Mouse (Mus musculus): ENCODE results near the gene Cacna1d. TPM values are rescaled to one million over a fixed set of nuclear protein-coding genes. Genes with fewer than 3 reads are reported as not detected.
A peak's percentile ranks its signal among the peaks of the same experiment; 100 is the strongest.

The Cacna1d gene
- polyA plus RNA-seq, 1 experiment from 2014 or later = 1.5 TPM

GRCm38 (mm10) chr14:30343740-30344139, 147.5 kb downstream of the Cacna1d start:
- H3K9me3 ChIP-seq (ENCODE audit: control insufficient read depth) = no peaks in the 10 kb centered on the region
- no peak for ATAC-seq
- H3K27me3 ChIP-seq (replicated peaks; ENCODE audit: control insufficient read depth, insufficient read depth, low read length) = no peaks in the 10 kb centered on the region
- no peak overlapping the region for H3K27ac ChIP-seq (ENCODE audit: low read depth, low read length)
- H3K4me2 ChIP-seq (replicated peaks; ENCODE audit: low read depth) = no peak overlapping the region
- no peak for TF ChIP-seq CTCF (IDR thresholded peaks at IDR 0.05; ENCODE audit: low read depth)
- H3K4me1 ChIP-seq (replicated peaks; ENCODE audit: control insufficient read depth, insufficient read depth, low read length) = no peaks in the 10 kb centered on the region
- no peak overlapping the region for H3K9ac ChIP-seq (ENCODE audit: low read depth, low read length)
- WGBS = 91% methylated on average over 7 of the region's 7 CpGs
- H3K36me3 ChIP-seq (ENCODE audit: control insufficient read depth, insufficient read depth) = no peaks in the 10 kb centered on the region
- no peak overlapping the region for H3K4me3 ChIP-seq (ENCODE audit: low read depth, low read length)

GRCm38 (mm10) chr14:30341825-30342590, 149.2 kb downstream of the Cacna1d start:
- no peak for TF ChIP-seq CTCF (IDR thresholded peaks at IDR 0.05; ENCODE audit: low read depth)
- H3K9me3 ChIP-seq (ENCODE audit: control insufficient read depth) = no peaks in the 10 kb centered on the region
- no peak for ATAC-seq
- H3K27ac ChIP-seq (ENCODE audit: low read depth, low read length) = no peak overlapping the region
- H3K4me1 ChIP-seq (replicated peaks; ENCODE audit: control insufficient read depth, insufficient read depth, low read length) = no peaks in the 10 kb centered on the region
- WGBS = 65% methylated on average over 12 of the region's 12 CpGs
- peak overlapping the region; percentile 38 for H3K4me2 ChIP-seq (replicated peaks; ENCODE audit: low read depth)
- no peaks in the 10 kb centered on the region for H3K27me3 ChIP-seq (replicated peaks; ENCODE audit: control insufficient read depth, insufficient read depth, low read length)
- H3K9ac ChIP-seq (ENCODE audit: low read depth, low read length) = no peak overlapping the region
- H3K36me3 ChIP-seq (ENCODE audit: control insufficient read depth, insufficient read depth) = no peaks in the 10 kb centered on the region
- no peak overlapping the region for H3K4me3 ChIP-seq (ENCODE audit: low read depth, low read length)

GRCm38 (mm10) chr14:30340140-30340539, 151.1 kb downstream of the Cacna1d start:
- H3K9ac ChIP-seq (ENCODE audit: low read depth, low read length) = no peak overlapping the region
- ATAC-seq = no peak
- no peak overlapping the region for H3K4me3 ChIP-seq (ENCODE audit: low read depth, low read length)
- H3K36me3 ChIP-seq (ENCODE audit: control insufficient read depth, insufficient read depth) = no peaks in the 10 kb centered on the region
- no peaks in the 10 kb centered on the region for H3K9me3 ChIP-seq (ENCODE audit: control insufficient read depth)
- 78% methylated on average over 3 of the region's 3 CpGs for WGBS
- TF ChIP-seq CTCF (IDR thresholded peaks at IDR 0.05; ENCODE audit: low read depth) = no peak
- H3K4me2 ChIP-seq (replicated peaks; ENCODE audit: low read depth) = no peak overlapping the region
- H3K27ac ChIP-seq (ENCODE audit: low read depth, low read length) = no peak overlapping the region
- no peaks in the 10 kb centered on the region for H3K27me3 ChIP-seq (replicated peaks; ENCODE audit: control insufficient read depth, insufficient read depth, low read length)
- no peaks in the 10 kb centered on the region for H3K4me1 ChIP-seq (replicated peaks; ENCODE audit: control insufficient read depth, insufficient read depth, low read length)

- Histone ChIP-seq H3K4me1 (replicated peaks; ENCODE audit: control insufficient read depth, insufficient read depth, low read length) (no peaks in the 10 kb centered on the region), H3K36me3 (ENCODE audit: control insufficient read depth, insufficient read depth) (no peaks in the 10 kb centered on the region), H3K4me3 (ENCODE audit: low read depth, low read length) (no peak overlapping the region), H3K27me3 (replicated peaks; ENCODE audit: control insufficient read depth, insufficient read depth, low read length) (no peaks in the 10 kb centered on the region), H3K27ac (ENCODE audit: low read depth, low read length) (no peak overlapping the region), H3K4me2 (replicated peaks; ENCODE audit: low read depth) (no peak overlapping the region), H3K9me3 (ENCODE audit: control insufficient read depth) (no peaks in the 10 kb centered on the region), H3K9ac (ENCODE audit: low read depth, low read length) (no peak overlapping the region)
- 85% methylated on average over 1 of the region's 1 CpGs for WGBS
- no peak for ATAC-seq
- TF ChIP-seq CTCF (IDR thresholded peaks at IDR 0.05; ENCODE audit: low read depth) = no peak
These were observed 159.4 kb downstream of the Cacna1d start for GRCm38 (mm10) chr14:30331856-30332255.

- Histone ChIP-seq H3K4me1 (replicated peaks; ENCODE audit: control insufficient read depth, insufficient read depth, low read length) (no peaks in the 10 kb centered on the region), H3K4me3 (ENCODE audit: low read depth, low read length) (no peak overlapping the region), H3K27me3 (replicated peaks; ENCODE audit: control insufficient read depth, insufficient read depth, low read length) (no peaks in the 10 kb centered on the region), H3K36me3 (ENCODE audit: control insufficient read depth, insufficient read depth) (no peaks in the 10 kb centered on the region), H3K4me2 (replicated peaks; ENCODE audit: low read depth) (no peak overlapping the region), H3K27ac (ENCODE audit: low read depth, low read length) (peak overlapping the region; percentile 35), H3K9ac (ENCODE audit: low read depth, low read length) (no peak overlapping the region), H3K9me3 (ENCODE audit: control insufficient read depth) (no peaks in the 10 kb centered on the region)
- WGBS = 55% methylated on average over 17 of the region's 17 CpGs
- TF ChIP-seq CTCF (IDR thresholded peaks at IDR 0.05; ENCODE audit: low read depth) = no peak
- ATAC-seq = no peak
These were observed 160.7 kb downstream of the Cacna1d start for GRCm38 (mm10) chr14:30330416-30331181.

- H3K36me3 ChIP-seq (ENCODE audit: control insufficient read depth, insufficient read depth) = no peaks in the 10 kb centered on the region
- no peak overlapping the region for H3K9ac ChIP-seq (ENCODE audit: low read depth, low read length)
- WGBS = 60% methylated on average over 11 of the region's 11 CpGs
- no peak for ATAC-seq
- no peak overlapping the region for H3K4me3 ChIP-seq (ENCODE audit: low read depth, low read length)
- TF ChIP-seq CTCF (IDR thresholded peaks at IDR 0.05; ENCODE audit: low read depth) = no peak
- no peak overlapping the region for H3K4me2 ChIP-seq (replicated peaks; ENCODE audit: low read depth)
- no peaks in the 10 kb centered on the region for H3K9me3 ChIP-seq (ENCODE audit: control insufficient read depth)
- H3K27me3 ChIP-seq (replicated peaks; ENCODE audit: control insufficient read depth, insufficient read depth, low read length) = no peaks in the 10 kb centered on the region
- no peaks in the 10 kb centered on the region for H3K4me1 ChIP-seq (replicated peaks; ENCODE audit: control insufficient read depth, insufficient read depth, low read length)
- no peak overlapping the region for H3K27ac ChIP-seq (ENCODE audit: low read depth, low read length)
These were observed 162.1 kb downstream of the Cacna1d start for GRCm38 (mm10) chr14:30329109-30329508.

Measured in intestine, postnatal 0 days (tissue).